Comparison of ENCODE assay signal across 8 mouse cellular contexts in genomic region chrX:20162322-20162711, GRCm38 (mm10).
A peak's percentile ranks its signal among the peaks of the same experiment; 100 is the strongest.
DNase-seq lines count a peak whose midpoint lies in the region; ATAC-seq and TF ChIP-seq lines count a peak whose summit lies in the region.

No protein-coding gene starts in this region.

- TF ChIP-seq CTCF in liver, postnatal 0 days (IDR thresholded peaks at IDR 0.05; ENCODE audit: low read depth) = peak; percentile 66

- H3K4me3 ChIP-seq in intestine, embryonic 15.5 days (replicated peaks) = no peak overlapping the region
- no peak overlapping the region for H3K4me3 ChIP-seq in liver, postnatal 0 days (ENCODE audit: low read depth, low read length)

- no peaks in the 10 kb centered on the region for H3K27me3 ChIP-seq in intestine, embryonic 15.5 days (replicated peaks)
- H3K27me3 ChIP-seq in liver, postnatal 0 days (ENCODE audit: insufficient read depth, low read length) = no peaks in the 10 kb centered on the region

- no peak overlapping the region for H3K9ac ChIP-seq in intestine, embryonic 15.5 days
- no peak overlapping the region for H3K9ac ChIP-seq in liver, postnatal 0 days (replicated peaks)

- H3K36me3 ChIP-seq in intestine, embryonic 15.5 days = no peaks in the 10 kb centered on the region
- H3K36me3 ChIP-seq in liver, postnatal 0 days (replicated peaks; ENCODE audit: insufficient read depth, low read length) = no peaks in the 10 kb centered on the region

- H3K9me3 ChIP-seq in intestine, embryonic 15.5 days = no peaks in the 10 kb centered on the region
- H3K9me3 ChIP-seq in liver, postnatal 0 days (ENCODE audit: low read length) = no peaks in the 10 kb centered on the region

- no peak overlapping the region for H3K4me2 ChIP-seq in intestine, embryonic 15.5 days (replicated peaks)
- H3K4me2 ChIP-seq in liver, postnatal 0 days (ENCODE audit: low read depth, low read length) = no peak overlapping the region

- no peaks in the 10 kb centered on the region for H3K4me1 ChIP-seq in intestine, embryonic 15.5 days (replicated peaks)
- no peaks in the 10 kb centered on the region for H3K4me1 ChIP-seq in liver, postnatal 0 days (ENCODE audit: insufficient read depth)

- peak; percentile 35 for DNase-seq in ovary, postnatal 36 days (ENCODE audit: low spot score)
- DNase-seq in ovary, postnatal 10 days (ENCODE audit: low spot score) = no peak
- DNase-seq in adrenal gland, postnatal 25 days = peak; percentile 22
- peak; percentile 23 for DNase-seq in fibroblast of lung, adult 2 months (ENCODE audit: low read depth)
- DNase-seq in liver, postnatal 0 days = peak; percentile 50
- peak; percentile 33 for DNase-seq in retina, adult 2 months (ENCODE audit: low read depth, low spot score)

- no peak overlapping the region for H3K27ac ChIP-seq in intestine, embryonic 15.5 days
- no peak overlapping the region for H3K27ac ChIP-seq in liver, postnatal 0 days (ENCODE audit: low read depth)

- 13% methylated on average over 4 of the region's 4 CpGs for WGBS in intestine, embryonic 15.5 days
- 10% methylated on average over 4 of the region's 4 CpGs for WGBS in liver, postnatal 0 days (ENCODE audit: insufficient replicate concordance)

- no peak for TF ChIP-seq EP300 in liver, postnatal 0 days (IDR thresholded peaks at IDR 0.05; ENCODE audit: low read depth)

- ATAC-seq in intestine, embryonic 15.5 days = peak; percentile 34
- no peak; the same call in 1 of the 2 replicates for ATAC-seq in liver, postnatal 0 days
- no peak for ATAC-seq in erythroid progenitor cell, adult 5-6 weeks (replicated peaks; ENCODE audit: low FRiP score, poor library complexity, severe bottlenecking)
